Mouse (Mus musculus) midbrain, embryonic 16.5 days (tissue): Measurements from ENCODE around the gene Hist2h4. TPM values are rescaled to one million over a fixed set of nuclear protein-coding genes. Genes with fewer than 3 reads are reported as not detected.

ENCODE experiments used
- ATAC-seq: fragments of 200-750 bp; cut with Nextera tagmentation; 2 replicates; pipeline ENCODE4 v1.8.0; 2017; ENCODE audit warnings: moderate TSS enrichment
- H3K27ac ChIP-seq: fragments of 300-500 bp; sonication (generic); 2 replicates; pipeline ENCODE4 v1.5.1; 2014; ENCODE audit warnings: mild to moderate bottlenecking, low read length, mixed read lengths
- H3K27me3 ChIP-seq: fragments of 300-500 bp; sonication (generic); 2 replicates; pipeline ENCODE4 v1.6.1; 2014; ENCODE audit warnings: low read depth, low read length, mixed read lengths; ENCODE audit not compliant: control insufficient read depth, insufficient read depth
- H3K36me3 ChIP-seq: fragments of 300-500 bp; sonication (generic); 2 replicates; pipeline ENCODE4 v1.6.1; 2014; ENCODE audit warnings: mild to moderate bottlenecking, low read length, moderate library complexity, mixed read lengths; ENCODE audit not compliant: control insufficient read depth, insufficient read depth
- H3K4me1 ChIP-seq: fragments of 300-500 bp; sonication (generic); 2 replicates; pipeline ENCODE4 v1.6.1; 2014; ENCODE audit warnings: mild to moderate bottlenecking, low read length, mixed read lengths; ENCODE audit not compliant: control insufficient read depth, insufficient read depth
- H3K4me2 ChIP-seq: fragments of 300-500 bp; sonication (generic); 2 replicates; pipeline ENCODE4 v1.6.1; 2014; ENCODE audit warnings: mild to moderate bottlenecking, low read length, mixed read lengths
- H3K4me3 ChIP-seq: fragments of 300-500 bp; sonication (generic); 2 replicates; pipeline ENCODE4 v1.5.1; 2014; ENCODE audit warnings: low read depth, mild to moderate bottlenecking, low read length, moderate library complexity, mixed read lengths
- H3K9ac ChIP-seq: fragments of 300-500 bp; sonication (generic); 2 replicates; pipeline ENCODE4 v1.6.1; 2014; ENCODE audit warnings: low read depth, low read length, mixed read lengths
- H3K9me3 ChIP-seq: fragments of 300-500 bp; sonication (generic); replicated peaks from 2 replicates; pipeline ENCODE4 v1.6.1; 2014; ENCODE audit warnings: mild to moderate bottlenecking, low read length, mixed read lengths; ENCODE audit not compliant: control insufficient read depth, poor library complexity, severe bottlenecking
- WGBS: fragments of 180-500 bp; shearing (Covaris S2); extraction: QIAGEN DNeasy Blood & Tissue Kit; methylation state at CpG from one replicate; pipeline ENCODE4 v1.1.7; 2014; 5-methylcytosine and 5-hydroxymethylcytosine counted together
- polyA plus RNA-seq: library from polyadenylated mRNA; unstranded; fragments of >200 nt; fragmentation: Nextera tagmentation; extraction: Ambion mirVana; gene quantifications from 2 replicates; pipeline ENCODE4 v1.2.1, GENCODE M21; 2015

Gene Hist2h4
- polyA plus RNA-seq, 1 experiment from 2014 or later = 3.3 TPM

GRCm38 (mm10) chr3:96263558-96264403 lies 670 bp upstream of the Hist2h4 start:
- ATAC-seq = peak; percentile 50
- 4% methylated on average over 27 of the region's 27 CpGs for WGBS
- H3K9me3 ChIP-seq = no peaks in the 10 kb centered on the region
- peak overlapping the region; percentile 21 for H3K9ac ChIP-seq
- H3K27ac ChIP-seq = peak overlapping the region; percentile 96
- H3K4me2 ChIP-seq = peak overlapping the region; percentile 56
- H3K27me3 ChIP-seq = no peaks in the 10 kb centered on the region
- peaks cover 17% of the 10 kb centered on the region; the same call in 1 of the 2 replicates for H3K4me1 ChIP-seq
- no peaks in the 10 kb centered on the region for H3K36me3 ChIP-seq
- peak overlapping the region; percentile 45 for H3K4me3 ChIP-seq

- H3K27me3 ChIP-seq = no peaks in the 10 kb centered on the region
- peak overlapping the region; percentile 56 for H3K4me2 ChIP-seq
- under 1% methylated on average over 19 of the region's 19 CpGs for WGBS
- H3K27ac ChIP-seq = peak overlapping the region; percentile 96
- ATAC-seq = peak; percentile 86
- peaks cover 12% of the 10 kb centered on the region; the same call in 1 of the 2 replicates for H3K4me1 ChIP-seq
- H3K9ac ChIP-seq = peak overlapping the region; percentile 75
- H3K36me3 ChIP-seq = no peaks in the 10 kb centered on the region
- H3K9me3 ChIP-seq = no peaks in the 10 kb centered on the region
- H3K4me3 ChIP-seq = peak overlapping the region; percentile 45
These were observed 765 bp downstream of the Hist2h4 start for GRCm38 (mm10) chr3:96262216-96262875.

DNA sequence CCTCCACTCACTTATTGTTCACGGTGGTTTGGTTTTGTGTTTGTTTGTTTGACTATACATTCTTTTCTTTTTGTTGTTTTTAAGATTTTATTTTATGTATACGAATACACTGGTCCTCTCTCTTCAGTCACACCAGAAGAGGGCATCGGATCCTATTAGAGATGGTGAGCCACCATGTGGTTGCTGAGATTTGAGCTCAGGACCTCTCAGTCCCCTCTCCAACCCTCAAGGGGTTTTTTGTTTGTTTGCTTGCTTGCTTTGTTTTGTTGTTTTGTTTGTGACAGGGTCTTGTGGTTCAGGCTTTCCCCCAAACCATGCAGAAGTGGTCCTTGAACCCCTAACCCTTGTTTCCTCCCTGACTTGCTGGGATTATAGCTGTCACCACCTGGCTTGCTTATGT lies 1.5 kb downstream of the Hist2h4 start:
- WGBS = 56% methylated on average over 3 of the region's 3 CpGs
- Histone ChIP-seq H3K27me3 (no peaks in the 10 kb centered on the region), H3K4me2 (peak overlapping the region; percentile 56), H3K4me3 (peak overlapping the region; percentile 45), H3K9me3 (no peaks in the 10 kb centered on the region), H3K4me1 (peaks cover 12% of the 10 kb centered on the region; the same call in 1 of the 2 replicates), H3K27ac (peak overlapping the region; percentile 96), H3K36me3 (no peaks in the 10 kb centered on the region), H3K9ac (peak overlapping the region; percentile 75)
- no peak for ATAC-seq

GRCm38 (mm10) chr3:96260220-96260619 lies 2.9 kb downstream of the Hist2h4 start:
- Histone ChIP-seq H3K36me3 (no peaks in the 10 kb centered on the region), H3K9ac (no peak overlapping the region), H3K27me3 (no peaks in the 10 kb centered on the region), H3K4me2 (no peak overlapping the region), H3K4me3 (no peak overlapping the region), H3K4me1 (peaks cover 12% of the 10 kb centered on the region; the same call in 1 of the 2 replicates), H3K9me3 (no peaks in the 10 kb centered on the region), H3K27ac (no peak overlapping the region)
- ATAC-seq = no peak
- 89% methylated on average over 5 of the region's 5 CpGs for WGBS

- Histone ChIP-seq H3K36me3 (no peaks in the 10 kb centered on the region), H3K4me1 (peaks cover 7% of the 10 kb centered on the region; the same call in 1 of the 2 replicates), H3K9me3 (no peaks in the 10 kb centered on the region), H3K27me3 (no peaks in the 10 kb centered on the region), H3K9ac (no peak overlapping the region), H3K4me3 (no peak overlapping the region), H3K4me2 (no peak overlapping the region), H3K27ac (no peak overlapping the region)
- ATAC-seq = no peak
- 84% methylated on average over 3 of the region's 3 CpGs for WGBS
These were observed 5.9 kb downstream of the Hist2h4 start for GRCm38 (mm10) chr3:96257190-96257589.

- 86% methylated on average over 5 of the region's 5 CpGs for WGBS
- no peak overlapping the region for H3K9ac ChIP-seq
- 0 out of 2 replicates have a peak, but pooled peaks cover under 1% of the 10 kb centered on the region for H3K4me1 ChIP-seq
- H3K4me3 ChIP-seq = no peak overlapping the region
- ATAC-seq = no peak
- no peak overlapping the region for H3K4me2 ChIP-seq
- no peak overlapping the region for H3K27ac ChIP-seq
- no peaks in the 10 kb centered on the region for H3K36me3 ChIP-seq
- H3K27me3 ChIP-seq = no peaks in the 10 kb centered on the region
- no peaks in the 10 kb centered on the region for H3K9me3 ChIP-seq
These were observed 7.1 kb downstream of the Hist2h4 start for GRCm38 (mm10) chr3:96255926-96256593.

- Histone ChIP-seq H3K9ac (no peak overlapping the region), H3K4me2 (no peak overlapping the region), H3K4me1 (no peaks in the 10 kb centered on the region), H3K36me3 (no peaks in the 10 kb centered on the region), H3K27ac (no peak overlapping the region), H3K9me3 (no peaks in the 10 kb centered on the region), H3K4me3 (no peak overlapping the region), H3K27me3 (no peaks in the 10 kb centered on the region)
- WGBS = 57% methylated on average over 10 of the region's 10 CpGs
- ATAC-seq = no peak
These were observed 8.3 kb downstream of the Hist2h4 start for GRCm38 (mm10) chr3:96254683-96255355.

DNA sequence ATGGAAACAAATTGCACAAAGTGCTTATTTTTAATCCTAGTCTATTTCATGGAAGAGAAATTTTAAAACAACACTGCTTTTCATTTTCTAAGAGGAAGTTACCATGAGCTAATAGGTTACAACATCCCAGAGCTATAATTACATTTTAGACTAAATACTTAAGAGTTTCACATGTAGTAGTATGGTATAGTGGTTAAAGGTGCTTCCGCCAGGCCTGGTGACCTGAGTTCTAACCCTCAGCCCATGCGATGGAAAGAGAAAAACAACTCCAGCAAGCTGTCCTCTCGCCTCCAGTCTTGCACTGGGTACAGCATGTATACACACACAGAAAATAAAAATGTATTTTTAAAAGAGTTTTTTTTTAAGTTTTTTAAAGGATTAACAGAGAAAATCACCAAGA lies 11.3 kb downstream of the Hist2h4 start:
- WGBS = 89% methylated on average over 3 of the region's 3 CpGs
- Histone ChIP-seq H3K9me3 (no peaks in the 10 kb centered on the region), H3K4me1 (peaks cover 5% of the 10 kb centered on the region), H3K27ac (no peak overlapping the region), H3K4me2 (no peak overlapping the region), H3K4me3 (no peak overlapping the region), H3K27me3 (no peaks in the 10 kb centered on the region), H3K9ac (no peak overlapping the region), H3K36me3 (no peaks in the 10 kb centered on the region)
- ATAC-seq = no peak
